Mouse (Mus musculus) lung, postnatal 0 days (tissue): ENCODE results near the gene Hspb1. TPM values are rescaled to one million over a fixed set of nuclear protein-coding genes. Genes with fewer than 3 reads are reported as not detected.
A peak's percentile ranks its signal among the peaks of the same experiment; 100 is the strongest.

ENCODE experiments used
- ATAC-seq: fragments of 200-750 bp; cut with Nextera tagmentation; 2 replicates; pipeline ENCODE4 v1.8.0; 2017; ENCODE audit warnings: moderate library complexity
- DNase-seq: peaks from one replicate; pipeline ENCODE4 v3.0.0-alpha.2; 2016; ENCODE audit warnings: low spot score
- H3K27ac ChIP-seq: fragments of 300-500 bp; sonication (generic); 2 replicates; pipeline ENCODE4 v1.5.1; 2014; ENCODE audit warnings: antibody characterized with exemption, mild to moderate bottlenecking, low read length, mixed read lengths
- H3K27me3 ChIP-seq: fragments of 300-500 bp; sonication (generic); replicated peaks from 2 replicates; pipeline ENCODE4 v1.6.1; 2014; ENCODE audit warnings: low read length, mixed read lengths; ENCODE audit not compliant: insufficient read depth
- H3K36me3 ChIP-seq: fragments of 300-500 bp; sonication (generic); 2 replicates; pipeline ENCODE4 v1.6.1; 2014; ENCODE audit warnings: low read length, mixed read lengths; ENCODE audit not compliant: insufficient read depth
- H3K4me1 ChIP-seq: fragments of 300-500 bp; sonication (generic); 2 replicates; pipeline ENCODE4 v1.6.1; 2014; ENCODE audit warnings: antibody characterized with exemption, low read depth, low read length, mixed read lengths; ENCODE audit not compliant: insufficient read depth
- H3K4me2 ChIP-seq: fragments of 300-500 bp; sonication (generic); replicated peaks from 2 replicates; pipeline ENCODE4 v1.6.1; 2014; ENCODE audit warnings: low read depth, mild to moderate bottlenecking, low read length, moderate library complexity, mixed read lengths
- H3K4me3 ChIP-seq: fragments of 300-500 bp; sonication (generic); 2 replicates; pipeline ENCODE4 v1.5.1; 2014; ENCODE audit warnings: low read depth, low read length
- H3K9ac ChIP-seq: fragments of 300-500 bp; sonication (generic); replicated peaks from 2 replicates; pipeline ENCODE4 v1.6.1; 2014; ENCODE audit warnings: low read depth, mild to moderate bottlenecking
- H3K9me3 ChIP-seq: fragments of 300-500 bp; sonication (generic); 2 replicates; pipeline ENCODE4 v1.6.1; 2016; ENCODE audit warnings: low read length, mixed read lengths
- CTCF ChIP-seq: IDR thresholded peaks from 2 replicates; pipeline ENCODE4 v1.5.1; 2016; ENCODE audit warnings: antibody characterized with exemption, mild to moderate bottlenecking
- EP300 ChIP-seq: IDR thresholded peaks from 2 replicates; pipeline ENCODE4 v1.6.1; 2016; ENCODE audit warnings: antibody characterized with exemption, mild to moderate bottlenecking, control low read depth
- WGBS: fragments of 180-500 bp; shearing (Covaris S2); extraction: QIAGEN DNeasy Blood & Tissue Kit; methylation state at CpG from one replicate; pipeline ENCODE4 v1.1.7; 2014; 5-methylcytosine and 5-hydroxymethylcytosine counted together
- polyA plus RNA-seq: library from polyadenylated mRNA; unstranded; fragments of >200 nt; fragmentation: Nextera tagmentation; extraction: Ambion mirVana; gene quantifications from 2 replicates; pipeline ENCODE4 v1.2.1, GENCODE M21; 2015

The Hspb1 gene
- polyA plus RNA-seq, 1 experiment from 2014 or later = 248 TPM

DNA sequence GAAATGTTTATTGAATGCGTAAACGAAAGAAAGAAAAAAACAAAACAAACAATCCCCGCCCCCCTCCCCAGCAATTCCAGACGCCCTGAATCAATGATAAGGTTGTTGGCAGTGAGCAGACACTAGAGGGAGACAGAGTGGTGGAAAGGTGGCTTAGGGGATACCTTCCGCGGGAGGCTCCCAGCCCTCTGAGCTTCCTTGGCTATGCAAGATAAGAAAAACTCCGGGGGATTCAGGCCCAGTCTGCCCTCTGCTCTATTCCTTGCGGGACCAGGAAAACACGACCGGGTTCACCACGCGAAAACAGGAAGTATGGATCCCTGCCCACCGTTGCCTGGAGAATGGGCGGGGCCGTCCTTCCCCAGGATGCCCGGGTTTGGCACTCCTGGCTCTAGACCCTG lies 9.9 kb upstream of the Hspb1 start:
- Histone ChIP-seq H3K9ac (no peak overlapping the region), H3K4me1 (peaks cover 7% of the 10 kb centered on the region; the same call in 1 of the 2 replicates), H3K4me3 (peak overlapping the region; percentile 31), H3K9me3 (no peaks in the 10 kb centered on the region), H3K4me2 (peak overlapping the region; percentile 57), H3K36me3 (no peaks in the 10 kb centered on the region), H3K27ac (peak overlapping the region; percentile 27; the same call in 1 of the 2 replicates), H3K27me3 (no peaks in the 10 kb centered on the region)
- DNase-seq = peak; percentile 87
- TF ChIP-seq CTCF = peak; percentile 72
- TF ChIP-seq EP300 = 0 out of 2 replicates have a peak, but pooled peaks have one; percentile 30
- 1% methylated on average over 16 of the region's 16 CpGs for WGBS
- ATAC-seq = peak; percentile 21

DNA sequence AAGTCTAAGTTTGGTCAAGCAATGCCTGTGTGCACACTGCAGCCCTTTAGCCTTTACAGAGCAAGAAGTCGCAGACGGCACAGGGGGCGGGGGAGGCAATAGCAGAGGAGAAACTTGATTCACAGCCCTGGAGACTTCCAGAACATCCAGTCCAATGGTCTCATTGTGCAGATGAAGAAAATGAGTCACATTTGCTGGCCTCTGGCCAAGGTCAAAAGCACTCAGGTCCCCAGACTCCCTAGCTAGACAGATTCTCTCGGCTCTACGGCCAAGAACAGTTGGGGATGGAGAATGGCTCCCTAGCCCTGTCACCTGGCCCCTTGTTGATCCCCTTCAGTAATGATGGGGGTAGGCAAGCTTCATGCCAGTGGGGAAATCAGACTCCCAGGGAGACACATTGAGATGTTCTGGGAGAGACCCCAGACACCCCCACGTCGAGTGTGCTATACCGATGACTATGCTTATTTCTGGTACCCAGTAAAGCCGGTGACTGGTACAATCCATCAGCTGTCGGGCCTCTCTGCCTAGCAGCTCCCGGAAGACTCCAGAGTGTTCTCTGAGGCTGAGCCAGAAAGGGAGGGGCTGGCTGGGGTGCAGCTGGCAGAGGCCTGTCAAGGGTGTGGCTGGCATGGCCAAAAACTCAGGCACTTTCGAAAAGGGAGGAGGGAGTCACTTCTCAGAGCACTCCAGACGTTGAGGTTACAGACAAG lies 8.1 kb upstream of the Hspb1 start:
- peaks cover 7% of the 10 kb centered on the region; the same call in 1 of the 2 replicates for H3K4me1 ChIP-seq
- 12% methylated on average over 13 of the region's 13 CpGs for WGBS
- TF ChIP-seq CTCF = no peak
- peak; percentile 61; the same call in 1 of the 2 replicates for TF ChIP-seq EP300
- no peak overlapping the region for H3K9ac ChIP-seq
- DNase-seq = peak; percentile 94
- H3K9me3 ChIP-seq = no peaks in the 10 kb centered on the region
- H3K27me3 ChIP-seq = no peaks in the 10 kb centered on the region
- peak; percentile 92 for ATAC-seq
- H3K36me3 ChIP-seq = no peaks in the 10 kb centered on the region
- peak overlapping the region; percentile 57; the same call in 1 of the 2 replicates for H3K27ac ChIP-seq
- H3K4me2 ChIP-seq = no peak overlapping the region
- no peak overlapping the region for H3K4me3 ChIP-seq

DNA sequence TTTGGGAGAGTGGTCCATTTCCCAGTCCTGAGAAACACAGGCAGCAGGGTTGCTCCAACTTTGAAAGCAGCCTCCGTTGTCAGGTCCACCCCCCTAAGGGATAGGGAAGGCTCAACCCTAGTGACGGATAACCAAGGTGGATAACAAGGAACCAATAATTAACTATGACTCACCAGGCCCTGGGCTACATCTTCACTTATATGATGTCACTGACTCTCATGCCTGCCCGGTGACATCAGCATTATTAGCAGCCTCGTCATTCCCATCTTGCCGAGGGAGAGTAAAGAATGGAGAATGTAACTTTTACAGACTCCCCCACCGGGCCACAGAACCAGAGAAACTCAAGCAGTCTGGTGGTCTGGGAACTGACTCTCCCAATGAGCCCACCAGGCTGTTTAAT lies 3.1 kb upstream of the Hspb1 start:
- H3K27me3 ChIP-seq = no peaks in the 10 kb centered on the region
- H3K9me3 ChIP-seq = no peaks in the 10 kb centered on the region

DNA sequence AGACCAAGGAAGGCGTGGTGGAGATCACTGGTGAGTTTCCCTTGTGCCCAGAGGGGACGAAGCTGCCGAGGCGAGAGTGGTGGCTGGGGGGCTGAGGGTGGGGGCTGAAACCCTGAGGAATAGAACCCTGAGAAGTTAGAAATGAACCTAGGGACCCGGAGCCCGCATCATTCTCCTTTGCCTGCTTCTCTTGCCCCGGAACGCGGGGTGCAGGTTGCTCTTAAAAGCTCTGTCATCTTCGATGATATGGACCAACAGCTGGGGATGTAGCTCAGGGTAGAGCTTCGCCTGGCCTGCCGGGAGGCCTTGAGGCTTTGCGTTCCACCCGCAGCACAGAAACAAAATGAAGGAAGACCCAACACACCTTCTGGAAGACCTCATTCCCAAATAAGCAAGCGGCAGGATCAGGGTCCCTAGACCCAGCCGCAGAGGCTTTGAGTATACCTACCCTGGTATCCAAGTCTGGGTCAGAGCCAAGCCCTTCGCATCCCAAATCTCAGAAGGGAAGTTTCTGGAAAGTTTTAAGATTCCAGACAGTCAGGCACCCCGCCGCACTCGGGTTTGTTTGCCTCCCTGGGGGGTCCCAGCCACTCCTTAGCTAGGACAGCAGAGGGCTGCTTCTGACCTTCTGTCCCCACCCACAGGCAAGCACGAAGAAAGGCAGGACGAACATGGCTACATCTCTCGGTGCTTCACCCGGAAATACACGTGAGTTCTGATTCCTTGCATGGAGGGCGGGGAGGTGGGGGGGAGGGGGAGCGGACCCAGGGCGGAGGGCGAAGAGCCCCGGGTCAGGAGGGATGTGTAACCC lies 891 bp downstream of the Hspb1 start:
- 4% methylated on average over 26 of the region's 30 CpGs for WGBS
- ATAC-seq = no peak
- Histone ChIP-seq H3K4me1 (no peaks in the 10 kb centered on the region), H3K36me3 (no peaks in the 10 kb centered on the region), H3K4me2 (peak overlapping the region; percentile 57), H3K27me3 (no peaks in the 10 kb centered on the region), H3K9me3 (no peaks in the 10 kb centered on the region), H3K27ac (0 out of 2 replicates have a peak overlapping the region, but pooled peaks have one; percentile 40), H3K9ac (peak overlapping the region; percentile 54), H3K4me3 (peak overlapping the region; percentile 43)
- DNase-seq = peak; percentile 50
- TF ChIP-seq EP300 (no peak), CTCF (peak; percentile 24; the same call in 1 of the 2 replicates)

More for the DNA sequence above, 3.1 kb upstream of the Hspb1 start:
- H3K4me1 ChIP-seq = peaks cover under 1% of the 10 kb centered on the region; the same call in 1 of the 2 replicates
- DNase-seq (no peak), ATAC-seq (no peak)
- no peaks in the 10 kb centered on the region for H3K36me3 ChIP-seq
- WGBS = 70% methylated on average over 6 of the region's 6 CpGs
- H3K9ac ChIP-seq = no peak overlapping the region
- no peak overlapping the region for H3K4me2 ChIP-seq
- H3K4me3 ChIP-seq = no peak overlapping the region
- no peak overlapping the region for H3K27ac ChIP-seq
- TF ChIP-seq EP300 (no peak), CTCF (no peak)

DNA sequence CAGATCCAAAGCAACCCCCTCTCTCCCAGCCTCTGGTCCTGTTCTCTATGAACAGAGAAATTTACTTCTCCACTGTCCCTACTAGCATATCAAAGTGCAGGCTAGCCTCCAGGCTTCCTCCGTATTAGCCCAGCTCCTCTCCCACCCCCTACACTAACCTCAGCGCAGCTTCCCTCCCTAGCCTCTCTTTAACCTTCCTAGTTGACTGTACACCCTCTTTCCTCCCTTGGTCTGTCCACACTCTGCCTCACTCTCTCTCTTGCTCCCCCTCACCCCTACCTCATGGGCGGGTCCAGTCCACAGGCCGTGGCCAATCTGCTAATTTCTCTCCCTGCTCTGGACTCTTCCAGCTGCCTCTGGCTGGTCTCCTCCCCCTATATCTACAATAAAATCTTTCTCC lies 2.6 kb downstream of the Hspb1 start:
- no peak overlapping the region for H3K9ac ChIP-seq
- no peak overlapping the region for H3K4me3 ChIP-seq
- H3K9me3 ChIP-seq = no peaks in the 10 kb centered on the region
- H3K36me3 ChIP-seq = no peaks in the 10 kb centered on the region
- H3K4me1 ChIP-seq = no peaks in the 10 kb centered on the region
- H3K27ac ChIP-seq = no peak overlapping the region
- DNase-seq = no peak
- no peak overlapping the region for H3K4me2 ChIP-seq
- 52% methylated on average over 4 of the region's 4 CpGs for WGBS
- no peaks in the 10 kb centered on the region for H3K27me3 ChIP-seq
- TF ChIP-seq EP300 (no peak), CTCF (no peak)
- no peak for ATAC-seq

DNA sequence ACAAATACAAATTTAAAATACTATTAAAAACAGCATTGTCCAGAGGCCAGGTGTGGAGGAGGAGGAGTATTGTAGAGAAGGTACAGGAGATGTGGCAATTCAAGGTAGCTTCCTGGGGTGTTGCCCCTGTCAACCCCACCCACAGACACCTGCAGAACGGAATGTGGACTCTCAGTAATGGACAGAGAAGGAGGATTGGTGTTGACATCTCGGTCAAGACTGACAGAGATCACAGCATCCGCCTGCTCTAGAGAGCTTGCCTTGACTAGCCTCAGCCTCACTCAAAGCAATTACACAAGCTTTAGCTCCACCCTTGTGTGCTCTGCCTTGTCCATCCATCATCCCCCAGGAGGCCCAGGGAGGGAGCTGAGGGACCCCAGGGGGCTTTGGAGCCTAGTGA lies 3.2 kb downstream of the Hspb1 start:
- Histone ChIP-seq H3K27ac (no peak overlapping the region), H3K4me3 (no peak overlapping the region), H3K9me3 (no peaks in the 10 kb centered on the region), H3K36me3 (no peaks in the 10 kb centered on the region), H3K27me3 (no peaks in the 10 kb centered on the region), H3K4me1 (no peaks in the 10 kb centered on the region), H3K4me2 (no peak overlapping the region), H3K9ac (no peak overlapping the region)
- TF ChIP-seq EP300 (no peak), CTCF (no peak)
- no peak for ATAC-seq
- no peak for DNase-seq
- WGBS = 40% methylated on average over 3 of the region's 3 CpGs
